Mouse (Mus musculus): ENCODE data around the gene Dennd2c. TPM values are rescaled to one million over a fixed set of nuclear protein-coding genes. Genes with fewer than 3 reads are reported as not detected.
"Not testable (repeated sequence)": the region's sequence is repeated elsewhere in the genome, so short reads cannot be mapped to it uniquely, and the experiment has no call there.

Dennd2c gene
- total RNA-seq, 2 experiments from 2014 or later: 3.6 to 4.3 TPM

DNA sequence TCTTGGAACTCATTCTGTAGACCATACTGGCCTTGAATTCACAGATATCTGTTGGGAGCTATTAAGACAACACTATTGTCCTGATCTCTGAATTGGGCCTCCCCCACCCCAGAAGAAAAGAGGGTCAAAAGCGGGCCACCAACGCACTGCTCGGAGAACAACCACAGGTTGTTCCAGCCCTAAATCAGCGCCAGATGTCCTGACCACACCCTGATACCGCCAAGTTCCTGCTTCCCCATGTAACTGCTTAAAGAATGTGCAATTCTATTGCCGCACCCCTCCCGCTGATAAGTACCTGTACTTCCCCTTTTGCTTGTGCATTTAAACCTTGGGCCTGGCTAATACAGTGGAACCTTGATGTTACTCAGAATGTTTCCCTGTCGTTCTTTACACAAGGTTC is 113.0 kb downstream of the Dennd2c start:
- DNase-seq: not testable (repeated sequence)

Other genes with a start within 250 kb of the Dennd2c start
- not detected for gene Sycp1, start 166.5 kb upstream of the Dennd2c start, total RNA-seq (2021)
- gene Nr1h5, start 138.5 kb upstream of the Dennd2c start, total RNA-seq (2021): not detected
- gene Sike1, start 106.9 kb upstream of the Dennd2c start, total RNA-seq (2021): 100 to 1,000 TPM; 111 to 119 TPM
- gene Csde1, start 82.2 kb upstream of the Dennd2c start, total RNA-seq (2021): 100 to 1,000 TPM; 384 to 408 TPM
- 100 to 1,000 TPM; 120 to 122 TPM for gene Nras, start 44.3 kb upstream of the Dennd2c start, total RNA-seq (2021)
- gene Ampd1, start 28.6 kb upstream of the Dennd2c start, total RNA-seq (2021): under 1 TPM; 0.25 to 0.43 TPM
- gene Bcas2, start 69.1 kb downstream of the Dennd2c start, total RNA-seq (2021): 10 to 100 TPM; 62.0 to 67.9 TPM
- 10 to 100 TPM; 24.3 to 25.1 TPM for gene Trim33, start 176.7 kb downstream of the Dennd2c start, total RNA-seq (2021)